Mouse (Mus musculus) midbrain, embryonic 15.5 days (tissue): ENCODE results near the gene Sparc. TPM values are rescaled to one million over a fixed set of nuclear protein-coding genes. Genes with fewer than 3 reads are reported as not detected.

Source experiments
- ATAC-seq: fragments of 200-750 bp; cut with Nextera tagmentation; replicated peaks from 2 replicates; pipeline ENCODE4 v1.8.0; 2017; ENCODE audit warnings: moderate TSS enrichment
- H3K27ac ChIP-seq: fragments of 300-500 bp; sonication (generic); 2 replicates; pipeline ENCODE4 v1.5.1; 2015; ENCODE audit warnings: mild to moderate bottlenecking, inconsistent platforms
- H3K27me3 ChIP-seq: fragments of 300-500 bp; sonication (generic); replicated peaks from 2 replicates; pipeline ENCODE4 v1.6.1; 2015; ENCODE audit warnings: inconsistent platforms
- H3K36me3 ChIP-seq: fragments of 300-500 bp; sonication (generic); replicated peaks from 2 replicates; pipeline ENCODE4 v1.6.1; 2015; ENCODE audit warnings: inconsistent platforms
- H3K4me1 ChIP-seq: fragments of 300-500 bp; sonication (generic); 2 replicates; pipeline ENCODE4 v1.6.1; 2015; ENCODE audit warnings: inconsistent platforms
- H3K4me2 ChIP-seq: fragments of 300-500 bp; sonication (generic); 2 replicates; pipeline ENCODE4 v1.6.1; 2015; ENCODE audit warnings: inconsistent platforms, mild to moderate bottlenecking, moderate library complexity
- H3K4me3 ChIP-seq: fragments of 300-500 bp; sonication (generic); 2 replicates; pipeline ENCODE4 v1.5.1; 2015; ENCODE audit warnings: mild to moderate bottlenecking, inconsistent platforms
- H3K9ac ChIP-seq: fragments of 300-500 bp; sonication (generic); 2 replicates; pipeline ENCODE4 v1.6.1; 2015; ENCODE audit warnings: mild to moderate bottlenecking, inconsistent platforms
- H3K9me3 ChIP-seq: fragments of 300-500 bp; sonication (generic); 2 replicates; pipeline ENCODE4 v1.6.1; 2016; ENCODE audit warnings: inconsistent platforms
- WGBS: fragments of 180-500 bp; shearing (Covaris S2); methylation state at CpG from one replicate; pipeline ENCODE4 v1.1.7; 2015; ENCODE audit warnings: mixed read lengths; 5-methylcytosine and 5-hydroxymethylcytosine counted together
- polyA plus RNA-seq: library from polyadenylated mRNA; unstranded; fragments of >200 nt; fragmentation: Nextera tagmentation; extraction: Ambion mirVana; gene quantifications from 2 replicates; pipeline ENCODE4 v1.2.1, GENCODE M21; 2015

Gene Sparc
- polyA plus RNA-seq = 482 and 547 TPM in 2 replicates

- no peak within 1 kb of the TSS for H3K4me2 ChIP-seq
- H3K27ac ChIP-seq = peak within 1 kb of the TSS; percentile 30
- no peak within 1 kb of the TSS for H3K9ac ChIP-seq
- H3K4me3 ChIP-seq = no peak within 1 kb of the TSS
- WGBS = 100% methylated on average over 1 of the region's 1 CpGs
- H3K9me3 ChIP-seq = no peaks in the 10 kb centered on the region
- no peaks in the 10 kb centered on the region; the same call in 1 of the 2 replicates for H3K27me3 ChIP-seq
- ATAC-seq = no peak
- peaks cover 41% of the 10 kb centered on the region for H3K4me1 ChIP-seq
- H3K36me3 ChIP-seq = no peaks in the 10 kb centered on the region
Observed at GRCm38 (mm10) chr11:55422978-55423377, at the start of gene Sparc. TSS of gene Sparc (minus strand) at chr11:55423183.

GRCm38 (mm10) chr11:55471467-55471866 lies 48.5 kb upstream of the Sparc start:
- H3K4me1 ChIP-seq = peaks cover 33% of the 10 kb centered on the region
- 0 out of 2 replicates have a peak overlapping the region, but pooled peaks have one; percentile 77 for H3K4me3 ChIP-seq
- H3K27me3 ChIP-seq = no peaks in the 10 kb centered on the region
- H3K9me3 ChIP-seq = no peaks in the 10 kb centered on the region
- no peak for ATAC-seq
- H3K9ac ChIP-seq = no peak overlapping the region
- no peak overlapping the region for H3K27ac ChIP-seq
- no peaks in the 10 kb centered on the region; the same call in 1 of the 2 replicates for H3K36me3 ChIP-seq
- 93% methylated on average over 7 of the region's 7 CpGs for WGBS
- H3K4me2 ChIP-seq = peak overlapping the region; percentile 84; the same call in 1 of the 2 replicates

DNA sequence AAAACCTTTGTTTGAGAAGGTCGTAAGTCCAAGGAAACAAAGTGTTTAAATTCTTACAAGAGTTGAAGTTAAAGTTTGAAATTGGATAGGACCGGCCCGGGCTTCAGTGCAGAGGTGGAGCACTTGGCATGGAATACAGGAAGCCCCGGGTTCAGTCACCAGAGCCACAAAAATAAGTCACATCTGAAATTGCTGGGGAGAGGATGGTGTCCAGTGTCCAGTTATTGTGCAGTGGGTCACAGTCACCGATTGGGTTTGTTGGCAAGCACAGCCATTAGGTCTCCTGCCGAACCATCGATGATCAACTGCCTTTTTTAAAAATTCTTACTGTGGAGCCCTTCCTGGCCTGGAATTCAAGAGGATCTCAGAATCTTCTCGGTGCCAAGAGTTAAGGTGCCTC lies 47.8 kb upstream of the Sparc start:
- Histone ChIP-seq H3K27me3 (no peaks in the 10 kb centered on the region), H3K4me1 (peaks cover 29% of the 10 kb centered on the region), H3K4me2 (peak overlapping the region; percentile 84), H3K27ac (no peak overlapping the region), H3K4me3 (peak overlapping the region; percentile 77), H3K9ac (no peak overlapping the region), H3K36me3 (no peaks in the 10 kb centered on the region; the same call in 1 of the 2 replicates), H3K9me3 (no peaks in the 10 kb centered on the region)
- WGBS = 61% methylated on average over 8 of the region's 8 CpGs
- ATAC-seq = no peak

GRCm38 (mm10) chr11:55469923-55470691 lies 47.1 kb upstream of the Sparc start:
- Histone ChIP-seq H3K27me3 (no peaks in the 10 kb centered on the region), H3K4me2 (peak overlapping the region; percentile 84), H3K9me3 (no peaks in the 10 kb centered on the region), H3K36me3 (no peaks in the 10 kb centered on the region; the same call in 1 of the 2 replicates), H3K27ac (peak overlapping the region; percentile 89), H3K9ac (peak overlapping the region; percentile 84), H3K4me1 (peaks cover 28% of the 10 kb centered on the region), H3K4me3 (peak overlapping the region; percentile 77)
- WGBS = under 1% methylated on average over 45 of the region's 46 CpGs
- peak; percentile 49 for ATAC-seq

DNA sequence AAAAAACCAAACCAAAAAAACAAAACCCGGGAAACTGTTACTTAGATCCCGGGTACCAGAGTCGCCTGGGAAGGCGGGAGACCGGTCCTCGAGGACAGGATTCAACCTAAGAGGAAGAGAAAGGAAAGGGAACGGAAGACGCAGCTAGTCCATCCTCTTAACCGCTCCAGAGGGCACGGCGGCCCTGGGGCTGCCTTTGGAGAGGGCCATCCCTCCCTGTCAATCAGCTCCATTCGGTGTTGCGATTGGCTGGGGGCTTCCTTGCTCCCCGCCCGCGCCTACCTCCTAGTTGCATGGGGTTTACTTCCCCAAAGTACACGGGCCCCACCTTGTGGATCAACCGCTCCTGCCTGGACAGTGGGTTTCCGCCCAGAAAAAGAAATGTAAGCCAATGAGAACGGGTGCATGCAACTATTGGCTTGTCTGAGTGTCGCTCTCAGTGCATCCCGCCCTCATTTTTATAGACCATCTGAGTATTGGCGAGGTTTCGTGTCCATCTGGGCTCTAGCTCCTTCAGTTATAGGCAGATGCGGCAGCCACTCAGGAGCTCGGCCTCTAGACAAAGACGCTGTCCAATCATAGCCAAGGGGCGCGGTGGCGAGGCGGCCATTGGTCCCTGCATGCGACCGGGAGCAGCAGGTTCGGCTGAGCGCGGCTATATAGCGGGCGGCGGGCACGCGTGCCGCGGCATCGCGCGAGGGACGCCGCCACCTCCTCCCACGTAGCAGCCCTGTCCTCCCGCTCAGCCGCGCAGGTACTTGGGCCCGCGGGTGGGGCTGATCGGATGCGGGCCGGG lies 46.3 kb upstream of the Sparc start, which contains the start of gene G3bp1:
TSS of gene G3bp1 (plus strand) at position 638 of the 796 bp plus-strand sequence.
- Histone ChIP-seq H3K4me1 (peaks cover 28% of the 10 kb centered on the region), H3K4me3 (peak within 1 kb of the TSS; percentile 77), H3K27me3 (no peaks in the 10 kb centered on the region), H3K9me3 (no peaks in the 10 kb centered on the region), H3K27ac (peak within 1 kb of the TSS; percentile 89), H3K9ac (peak within 1 kb of the TSS; percentile 84), H3K4me2 (peak within 1 kb of the TSS; percentile 90), H3K36me3 (no peaks in the 10 kb centered on the region; the same call in 1 of the 2 replicates)
- WGBS = under 1% methylated on average over 54 of the region's 57 CpGs
- ATAC-seq = peak; percentile 99

GRCm38 (mm10) chr11:55468611-55469047 lies 45.6 kb upstream of the Sparc start:
- Histone ChIP-seq H3K4me3 (peak overlapping the region; percentile 77), H3K9me3 (no peaks in the 10 kb centered on the region), H3K27ac (peak overlapping the region; percentile 88), H3K4me1 (peaks cover 28% of the 10 kb centered on the region), H3K4me2 (peak overlapping the region; percentile 90), H3K36me3 (no peaks in the 10 kb centered on the region; the same call in 1 of the 2 replicates), H3K27me3 (no peaks in the 10 kb centered on the region), H3K9ac (peak overlapping the region; percentile 73)
- WGBS = 3% methylated on average over 17 of the region's 17 CpGs
- ATAC-seq = peak; percentile 10; the same call in 1 of the 2 replicates

GRCm38 (mm10) chr11:55468012-55468411 lies 45.0 kb upstream of the Sparc start:
- H3K4me3 ChIP-seq = peak overlapping the region; percentile 77
- no peaks in the 10 kb centered on the region for H3K9me3 ChIP-seq
- no peaks in the 10 kb centered on the region; the same call in 1 of the 2 replicates for H3K36me3 ChIP-seq
- 60% methylated on average over 10 of the region's 10 CpGs for WGBS
- no peak for ATAC-seq
- peak overlapping the region; percentile 90 for H3K4me2 ChIP-seq
- peaks cover 26% of the 10 kb centered on the region for H3K4me1 ChIP-seq
- H3K27ac ChIP-seq = peak overlapping the region; percentile 88
- H3K9ac ChIP-seq = peak overlapping the region; percentile 73; the same call in 1 of the 2 replicates
- no peaks in the 10 kb centered on the region for H3K27me3 ChIP-seq

DNA sequence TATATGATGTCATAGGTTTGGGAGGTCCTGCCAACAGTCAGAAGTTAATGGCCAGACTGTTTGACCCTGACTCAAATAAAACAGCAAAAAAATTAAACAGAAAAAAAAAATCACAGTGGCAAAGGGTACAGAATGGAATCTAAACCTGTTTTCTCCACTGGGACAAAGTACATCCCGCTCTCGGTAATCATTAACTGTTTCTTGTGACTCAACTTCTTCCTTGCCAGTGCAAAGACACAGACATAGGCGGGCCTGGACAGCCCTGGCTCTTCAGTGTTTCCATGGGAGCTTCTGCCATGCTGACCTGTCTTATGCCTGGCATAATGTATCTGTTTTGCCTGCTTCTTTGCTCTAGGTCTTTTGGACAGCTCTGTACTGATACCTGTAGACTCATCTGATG lies 42.2 kb upstream of the Sparc start:
- 84% methylated on average over 3 of the region's 3 CpGs for WGBS
- H3K9me3 ChIP-seq = no peaks in the 10 kb centered on the region
- no peak overlapping the region for H3K4me2 ChIP-seq
- ATAC-seq = no peak
- H3K27ac ChIP-seq = no peak overlapping the region
- H3K27me3 ChIP-seq = no peaks in the 10 kb centered on the region
- no peak overlapping the region for H3K9ac ChIP-seq
- no peak overlapping the region for H3K4me3 ChIP-seq
- peaks cover 17% of the 10 kb centered on the region for H3K4me1 ChIP-seq
- no peaks in the 10 kb centered on the region for H3K36me3 ChIP-seq

DNA sequence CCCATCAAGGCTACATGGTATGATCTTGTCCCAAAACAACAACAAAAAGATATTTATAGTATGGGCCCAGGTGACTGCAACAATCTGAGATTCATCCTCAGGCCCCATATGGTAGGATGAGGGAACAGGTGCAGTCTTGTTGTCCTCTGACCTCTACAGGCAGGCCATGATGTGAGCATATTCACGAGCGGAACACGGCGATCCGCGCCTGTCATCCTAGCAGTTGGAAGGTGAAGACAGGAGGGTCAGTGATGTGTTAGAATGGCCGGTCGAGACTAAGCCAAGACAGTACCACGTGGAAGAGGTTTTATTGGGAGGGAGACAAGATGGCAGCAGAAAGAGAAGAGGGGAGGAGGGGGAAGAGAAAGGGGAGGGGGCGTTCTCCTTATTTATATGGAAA lies 41.7 kb upstream of the Sparc start:
- no peak overlapping the region for H3K27ac ChIP-seq
- H3K4me1 ChIP-seq = peaks cover 21% of the 10 kb centered on the region
- no peak overlapping the region for H3K4me2 ChIP-seq
- no peak overlapping the region for H3K9ac ChIP-seq
- no peak overlapping the region for H3K4me3 ChIP-seq
- 86% methylated on average over 10 of the region's 10 CpGs for WGBS
- H3K27me3 ChIP-seq = no peaks in the 10 kb centered on the region
- no peak for ATAC-seq
- no peaks in the 10 kb centered on the region for H3K36me3 ChIP-seq
- no peaks in the 10 kb centered on the region for H3K9me3 ChIP-seq

DNA sequence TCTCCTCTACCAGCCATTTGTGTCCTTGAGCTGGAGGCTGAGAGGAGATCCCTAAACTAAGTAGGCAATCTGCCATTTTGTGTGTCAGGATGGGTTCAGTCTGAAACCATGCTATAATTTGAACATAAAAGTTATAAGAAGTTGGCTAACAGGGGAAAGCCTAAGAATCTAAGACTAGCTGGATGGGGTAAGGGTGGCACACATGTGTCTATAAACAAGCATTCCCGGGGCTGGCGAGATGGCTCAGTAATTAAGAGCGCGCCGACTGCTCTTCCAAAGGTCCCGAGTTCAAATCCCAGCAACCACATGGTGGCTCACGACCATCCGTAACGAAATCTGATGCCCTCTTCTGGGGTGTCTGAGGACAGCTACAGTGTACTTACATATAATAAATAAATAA lies 39.2 kb upstream of the Sparc start:
- no peak overlapping the region for H3K4me3 ChIP-seq
- no peaks in the 10 kb centered on the region for H3K36me3 ChIP-seq
- no peak overlapping the region for H3K4me2 ChIP-seq
- H3K9me3 ChIP-seq = no peaks in the 10 kb centered on the region
- 94% methylated on average over 9 of the region's 9 CpGs for WGBS
- H3K4me1 ChIP-seq = peaks cover 19% of the 10 kb centered on the region
- H3K27me3 ChIP-seq = no peaks in the 10 kb centered on the region
- ATAC-seq = no peak
- no peak overlapping the region for H3K27ac ChIP-seq
- H3K9ac ChIP-seq = no peak overlapping the region

- Histone ChIP-seq H3K9ac (peak within 1 kb of the TSS; percentile 56), H3K4me2 (peak within 1 kb of the TSS; percentile 81), H3K4me1 (peaks cover 19% of the 10 kb centered on the region), H3K27ac (peak within 1 kb of the TSS; percentile 77), H3K36me3 (no peaks in the 10 kb centered on the region), H3K27me3 (no peaks in the 10 kb centered on the region), H3K9me3 (no peaks in the 10 kb centered on the region), H3K4me3 (peak within 1 kb of the TSS; percentile 58)
- peak; percentile 96 for ATAC-seq
- under 1% methylated on average over 36 of the region's 36 CpGs for WGBS
Observed at GRCm38 (mm10) chr11:55461019-55461645, 38.1 kb upstream of the Sparc start, which contains the start of gene Atox1. TSS of gene Atox1 (minus strand) at chr11:55461239.
